Mouse (Mus musculus): Measurements from ENCODE around the gene Hsd3b5. TPM values are rescaled to one million over a fixed set of nuclear protein-coding genes. Genes with fewer than 3 reads are reported as not detected.
"Not testable (repeated sequence)": the region's sequence is repeated elsewhere in the genome, so short reads cannot be mapped to it uniquely, and the experiment has no call there.

Gene Hsd3b5
- polyA plus RNA-seq (2012; rRNA removed), result not detected in 2 replicates

DNA sequence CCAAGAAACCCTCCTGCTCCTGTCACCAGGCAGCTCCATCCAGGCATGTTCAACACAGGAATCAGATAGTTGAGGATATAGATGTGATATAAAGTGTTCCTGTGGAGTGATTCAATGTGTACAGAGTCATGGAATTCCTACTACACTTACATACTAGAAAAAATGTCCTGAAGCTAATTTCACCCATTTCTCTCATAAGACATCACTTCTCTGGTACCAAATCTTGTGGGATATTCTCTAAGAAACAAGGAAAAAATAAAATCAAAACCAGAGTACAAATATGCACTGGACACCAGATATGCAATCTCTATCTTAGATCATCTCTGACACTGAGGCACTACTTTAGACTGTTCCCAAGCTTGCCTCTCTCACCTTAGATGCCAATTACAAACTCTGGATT is at the start of gene Hsd3b5:
Gene Hsd3b5, minus strand, starts transcription at position 101 of the 400 bp plus-strand sequence.
- Histone ChIP-seq H3K27ac (ENCODE audit: insufficient read depth, low read depth, low read length) (no peak within 1 kb of the TSS), H3K27me3 (ENCODE audit: control insufficient read depth, insufficient read depth, low read length) (no peaks in the 10 kb centered on the region), H3K36me3 (ENCODE audit: control insufficient read depth, insufficient read depth, low read length) (no peaks in the 10 kb centered on the region), H3K4me1 (ENCODE audit: control insufficient read depth, insufficient read depth, insufficient read length, low read length) (no peaks in the 10 kb centered on the region), H3K4me3 (ENCODE audit: low read depth, low read length) (no peak within 1 kb of the TSS)
- TF ChIP-seq CTCF (IDR thresholded peaks at IDR 0.05; ENCODE audit: extremely low read depth, insufficient read length, insufficient replicate concordance, low read depth, low read length) (no peak), POLR2A (IDR thresholded peaks at IDR 0.05; ENCODE audit: low read depth, low read length) (no peak)

DNA sequence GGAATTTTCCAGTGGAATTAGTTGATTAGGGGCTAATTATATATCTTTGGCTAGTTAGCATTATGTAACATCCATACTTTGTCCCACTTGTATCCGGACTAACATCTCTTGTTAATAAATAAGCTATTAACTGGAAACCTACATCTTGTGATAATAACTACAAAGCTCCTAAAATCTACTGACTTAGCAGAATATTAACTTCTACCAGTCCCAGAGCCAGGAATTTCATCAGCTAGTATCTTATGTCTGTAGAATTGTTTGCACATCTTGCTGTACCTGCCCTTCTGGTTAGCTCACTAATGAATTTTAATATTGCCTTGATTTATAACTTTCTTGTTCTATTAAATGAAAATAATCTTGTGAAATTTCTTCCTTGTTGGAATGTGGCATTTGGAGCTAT is 5.1 kb upstream of the Hsd3b5 start:
- TF ChIP-seq CTCF (IDR thresholded peaks at IDR 0.05; ENCODE audit: extremely low read depth, insufficient read length, insufficient replicate concordance, low read depth, low read length) (no peak), POLR2A (IDR thresholded peaks at IDR 0.05; ENCODE audit: low read depth, low read length) (no peak)
- Histone ChIP-seq H3K4me1 (ENCODE audit: control insufficient read depth, insufficient read depth, insufficient read length, low read length) (no peaks in the 10 kb centered on the region), H3K27me3 (ENCODE audit: control insufficient read depth, insufficient read depth, low read length) (no peaks in the 10 kb centered on the region), H3K4me3 (ENCODE audit: low read depth, low read length) (no peak overlapping the region), H3K27ac (ENCODE audit: insufficient read depth, low read depth, low read length) (no peak overlapping the region), H3K36me3 (ENCODE audit: control insufficient read depth, insufficient read depth, low read length) (no peaks in the 10 kb centered on the region)
- WGBS, result 25% methylated on average over 1 of the region's 1 CpGs

DNA sequence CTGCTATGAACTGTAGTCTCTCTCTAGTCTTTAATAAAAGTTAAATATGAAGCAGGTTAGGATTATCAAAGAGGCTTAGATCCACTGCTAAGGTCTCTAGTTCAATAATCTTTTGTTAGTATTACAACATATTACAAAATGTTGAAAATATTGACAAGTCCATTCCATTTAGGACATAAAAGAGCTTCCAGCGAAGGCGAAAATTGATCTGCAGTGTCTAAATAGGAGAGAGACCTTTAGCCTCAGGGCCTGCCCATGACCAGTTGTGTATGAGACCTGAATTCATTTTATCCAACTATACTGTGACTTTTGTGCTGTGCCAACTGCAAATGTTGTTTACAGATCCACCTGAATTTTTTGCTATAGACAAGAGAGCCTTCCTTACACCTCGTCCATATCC is 419 bp downstream of the Hsd3b5 start:
- TF ChIP-seq POLR2A (IDR thresholded peaks at IDR 0.05; ENCODE audit: low read depth, low read length) (no peak), CTCF (IDR thresholded peaks at IDR 0.05; ENCODE audit: extremely low read depth, insufficient read length, insufficient replicate concordance, low read depth, low read length) (no peak)
- H3K4me1 ChIP-seq (ENCODE audit: control insufficient read depth, insufficient read depth, insufficient read length, low read length), result no peaks in the 10 kb centered on the region
- H3K4me3 ChIP-seq (ENCODE audit: low read depth, low read length), result no peak overlapping the region
- 79% methylated on average over 3 of the region's 3 CpGs for WGBS
- no peaks in the 10 kb centered on the region for H3K27me3 ChIP-seq (ENCODE audit: control insufficient read depth, insufficient read depth, low read length)
- H3K36me3 ChIP-seq (ENCODE audit: control insufficient read depth, insufficient read depth, low read length), result no peaks in the 10 kb centered on the region
- no peak overlapping the region for H3K27ac ChIP-seq (ENCODE audit: insufficient read depth, low read depth, low read length)

DNA sequence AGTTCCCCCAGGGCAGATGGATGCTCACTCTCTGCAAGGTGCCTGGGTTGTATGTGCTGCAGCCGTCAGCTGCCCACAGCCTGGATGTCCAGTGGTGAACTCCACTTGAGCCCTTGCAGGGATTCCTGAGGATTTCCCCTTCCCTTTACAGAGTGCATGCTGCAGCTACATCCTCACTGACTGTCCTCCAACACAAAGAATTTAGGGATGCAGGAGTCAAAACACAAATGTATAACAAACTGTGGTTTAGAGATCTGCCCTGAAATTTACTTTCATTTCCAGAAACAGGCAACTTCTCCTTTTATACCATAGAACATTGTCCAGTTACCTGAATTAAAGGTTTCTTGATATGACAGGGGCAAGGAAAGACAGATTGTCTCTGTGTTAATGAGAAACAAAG is 13.3 kb downstream of the Hsd3b5 start:
- H3K27ac ChIP-seq (ENCODE audit: insufficient read depth, low read depth, low read length); H3K4me1 ChIP-seq (ENCODE audit: control insufficient read depth, insufficient read depth, insufficient read length, low read length); H3K36me3 ChIP-seq (ENCODE audit: control insufficient read depth, insufficient read depth, low read length); H3K27me3 ChIP-seq (ENCODE audit: control insufficient read depth, insufficient read depth, low read length); H3K4me3 ChIP-seq (ENCODE audit: low read depth, low read length): not testable (repeated sequence)
- WGBS, result 94% methylated on average over 1 of the region's 1 CpGs

DNA sequence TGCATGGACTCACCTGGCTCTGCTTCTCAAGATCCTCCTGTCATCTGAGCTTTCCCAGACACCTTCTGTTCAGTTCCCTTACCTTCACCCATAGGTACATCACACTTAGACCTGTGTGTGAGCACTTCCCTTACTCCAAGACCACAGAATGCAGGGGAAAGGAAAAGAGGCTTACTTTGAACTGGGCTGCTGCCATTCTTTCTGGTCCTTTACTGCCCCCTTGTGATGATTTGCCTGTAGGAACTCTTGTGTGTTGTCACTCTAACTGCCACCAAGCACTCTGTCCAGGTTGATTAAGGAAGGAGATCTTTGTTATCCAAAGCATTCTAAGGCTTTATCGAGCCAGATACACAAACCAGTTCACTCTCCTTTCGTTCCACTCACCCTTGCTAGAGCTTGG is 13.8 kb downstream of the Hsd3b5 start:
- not testable (repeated sequence) for H3K4me3 ChIP-seq (ENCODE audit: low read depth, low read length); H3K27me3 ChIP-seq (ENCODE audit: control insufficient read depth, insufficient read depth, low read length); H3K4me1 ChIP-seq (ENCODE audit: control insufficient read depth, insufficient read depth, insufficient read length, low read length); H3K27ac ChIP-seq (ENCODE audit: insufficient read depth, low read depth, low read length); H3K36me3 ChIP-seq (ENCODE audit: control insufficient read depth, insufficient read depth, low read length)
- 46% methylated on average over 2 of the region's 2 CpGs for WGBS

DNA sequence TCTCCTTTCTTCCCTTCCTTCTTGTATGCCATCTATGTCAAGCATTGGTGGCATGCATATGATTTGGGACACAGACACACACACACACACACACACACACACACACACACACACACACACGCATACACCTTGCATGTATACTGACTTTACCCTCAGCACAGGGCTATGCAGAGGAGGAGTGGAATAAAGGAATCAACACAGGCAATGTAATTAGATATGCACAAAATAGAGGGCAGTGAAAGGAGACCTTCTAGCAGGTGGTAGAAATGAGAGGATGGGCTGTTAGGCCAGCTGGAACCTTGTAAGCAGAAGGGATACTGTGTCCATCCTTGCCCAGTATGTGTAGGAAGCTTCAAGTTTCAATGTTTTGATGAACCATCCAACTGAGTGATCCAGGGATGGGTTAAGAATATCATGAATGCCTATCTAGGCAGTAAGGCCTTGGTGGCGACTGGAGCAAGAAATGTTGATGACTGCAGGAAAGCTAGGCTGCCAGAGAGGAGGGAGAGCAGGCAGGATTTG is 15.6 kb downstream of the Hsd3b5 start:
- H3K27ac ChIP-seq (ENCODE audit: insufficient read depth, low read depth, low read length); H3K4me3 ChIP-seq (ENCODE audit: low read depth, low read length); H3K4me1 ChIP-seq (ENCODE audit: control insufficient read depth, insufficient read depth, insufficient read length, low read length); H3K36me3 ChIP-seq (ENCODE audit: control insufficient read depth, insufficient read depth, low read length); H3K27me3 ChIP-seq (ENCODE audit: control insufficient read depth, insufficient read depth, low read length): not testable (repeated sequence)
- 67% methylated on average over 2 of the region's 2 CpGs for WGBS

DNA sequence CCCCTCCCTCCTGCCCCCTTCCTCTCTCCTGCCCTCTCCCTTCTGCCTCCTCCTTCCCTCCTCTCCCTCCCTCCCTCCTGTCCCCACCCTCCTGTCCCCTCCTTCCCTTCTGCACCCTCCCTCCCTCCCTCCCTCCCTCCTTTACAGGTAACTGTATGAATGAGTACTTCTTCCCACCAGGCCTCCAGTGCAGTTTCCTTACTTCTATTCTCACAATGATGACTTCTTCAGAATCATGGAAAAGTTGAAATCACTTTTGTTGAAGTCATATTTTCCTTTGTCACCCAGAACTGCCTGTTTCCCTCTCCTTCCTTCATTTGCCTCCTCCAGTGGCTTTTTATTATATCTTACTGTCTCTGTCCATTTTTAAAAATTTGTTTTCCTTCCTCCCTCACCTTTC is 16.1 kb downstream of the Hsd3b5 start:
- H3K36me3 ChIP-seq (ENCODE audit: control insufficient read depth, insufficient read depth, low read length), result no peaks in the 10 kb centered on the region
- H3K4me3 ChIP-seq (ENCODE audit: low read depth, low read length), result no peak overlapping the region
- H3K4me1 ChIP-seq (ENCODE audit: control insufficient read depth, insufficient read depth, insufficient read length, low read length), result no peaks in the 10 kb centered on the region
- no peak for TF ChIP-seq POLR2A (IDR thresholded peaks at IDR 0.05; ENCODE audit: low read depth, low read length)
- no peak for TF ChIP-seq CTCF (IDR thresholded peaks at IDR 0.05; ENCODE audit: extremely low read depth, insufficient read length, insufficient replicate concordance, low read depth, low read length)
- no peaks in the 10 kb centered on the region for H3K27me3 ChIP-seq (ENCODE audit: control insufficient read depth, insufficient read depth, low read length)
- no peak overlapping the region for H3K27ac ChIP-seq (ENCODE audit: insufficient read depth, low read depth, low read length)

DNA sequence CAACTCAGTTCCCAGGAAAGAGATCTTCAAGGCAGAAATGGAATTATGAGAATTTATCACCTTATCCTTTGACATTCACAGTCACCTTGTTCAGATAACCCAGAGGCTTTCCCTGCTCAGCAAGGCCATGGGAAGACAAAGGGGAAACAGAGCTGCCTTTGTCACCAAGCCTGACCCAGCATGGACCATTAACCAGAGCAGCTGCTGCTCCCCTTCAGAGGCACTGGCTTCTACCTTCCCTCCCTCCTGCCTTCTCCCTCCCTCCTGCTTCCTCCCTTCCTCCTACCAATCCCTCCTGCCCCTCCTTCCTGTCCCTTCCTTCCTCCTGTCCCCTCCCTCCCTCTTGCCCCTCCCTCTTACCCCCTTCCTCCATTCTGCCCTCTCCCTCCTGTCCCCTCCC is 16.5 kb downstream of the Hsd3b5 start:
- H3K4me1 ChIP-seq (ENCODE audit: control insufficient read depth, insufficient read depth, insufficient read length, low read length); H3K36me3 ChIP-seq (ENCODE audit: control insufficient read depth, insufficient read depth, low read length); H3K27me3 ChIP-seq (ENCODE audit: control insufficient read depth, insufficient read depth, low read length); H3K27ac ChIP-seq (ENCODE audit: insufficient read depth, low read depth, low read length); H3K4me3 ChIP-seq (ENCODE audit: low read depth, low read length): not testable (repeated sequence)
